ENCODE assay signal across 10 mouse cellular contexts in genomic region chr17:31540809-31541459, GRCm38 (mm10). TPM values are rescaled to one million over a fixed set of nuclear protein-coding genes. Genes with fewer than 3 reads are reported as not detected.
DNase-seq lines count a peak whose midpoint lies in the region; ATAC-seq and TF ChIP-seq lines count a peak whose summit lies in the region.
"Had no signal": no experiment of that assay in that cellular context is flagged by ENCODE, and none has a peak within 500 bp of the region (broad histone marks: within the 10 kb centered on the region; RNA-seq: fewer than 3 reads in every experiment).

No protein-coding gene starts in this region.

- TF ChIP-seq POLR2A in heart, adult 2 months (IDR thresholded peaks at IDR 0.05; ENCODE audit: insufficient read depth, low read depth, low read length), result no peak

- TF ChIP-seq EP300 in lung, postnatal 0 days (IDR thresholded peaks at IDR 0.05), result no peak
- TF ChIP-seq EP300 in heart, adult 2 months (IDR thresholded peaks at IDR 0.05; ENCODE audit: insufficient read depth, low read depth, low read length), result no peak

- no peak overlapping the region for H3K9ac ChIP-seq in forebrain, embryonic 13.5 days
- H3K9ac ChIP-seq in lung, embryonic 16.5 days (ENCODE audit: low read length), result no peak overlapping the region
- no peak overlapping the region for H3K9ac ChIP-seq in lung, postnatal 0 days (replicated peaks; ENCODE audit: low read depth)
- no peak overlapping the region for H3K9ac ChIP-seq in hindbrain, postnatal 0 days (replicated peaks; ENCODE audit: low read length)
- H3K9ac ChIP-seq in neural tube, embryonic 15.5 days (replicated peaks), result no peak overlapping the region
- no peak overlapping the region for H3K9ac ChIP-seq in heart, adult 2 months (ENCODE audit: low read depth, low read length)

- no peak for DNase-seq in forebrain, embryonic 10.5 days (ENCODE audit: extremely low spot score, low spot score)
- no peak for DNase-seq in lung, postnatal 0 days (ENCODE audit: low spot score)
- no peak for DNase-seq in hindbrain, postnatal 0 days (ENCODE audit: low spot score)
- no peak for DNase-seq in heart, adult 2 months
- no peak for DNase-seq in layer of hippocampus, adult 18-20 months (ENCODE audit: low spot score in 2 of 2)
- DNase-seq: cerebellum, adult 9-11 months had no signal

- no peak overlapping the region for H3K4me3 ChIP-seq in forebrain, embryonic 13.5 days
- no peak overlapping the region for H3K4me3 ChIP-seq in forebrain, embryonic 10.5 days
- H3K4me3 ChIP-seq in lung, embryonic 16.5 days (ENCODE audit: low read length), result no peak overlapping the region
- no peak overlapping the region for H3K4me3 ChIP-seq in lung, postnatal 0 days (ENCODE audit: low read depth, low read length)
- H3K4me3 ChIP-seq in hindbrain, postnatal 0 days (ENCODE audit: low read length), result no peak overlapping the region
- no peak overlapping the region for H3K4me3 ChIP-seq in neural tube, embryonic 15.5 days (replicated peaks)
- no peak overlapping the region for H3K4me3 ChIP-seq in heart, adult 2 months
- H3K4me3 ChIP-seq: left cerebral cortex, adult 2 months had no signal

- no peak for TF ChIP-seq CTCF in lung, postnatal 0 days (IDR thresholded peaks at IDR 0.05)
- TF ChIP-seq CTCF in hindbrain, postnatal 0 days (IDR thresholded peaks at IDR 0.05; ENCODE audit: low read depth), result no peak
- no peak for TF ChIP-seq CTCF in heart, adult 2 months (IDR thresholded peaks at IDR 0.05)

- intact Hi-C loops in heart, adult 2 months (cut with DNase I), result no loop called here

- H3K4me2 ChIP-seq in forebrain, embryonic 13.5 days, result no peak overlapping the region
- H3K4me2 ChIP-seq in lung, embryonic 16.5 days (ENCODE audit: low read depth, low read length), result no peak overlapping the region
- no peak overlapping the region for H3K4me2 ChIP-seq in lung, postnatal 0 days (replicated peaks; ENCODE audit: low read depth, low read length)
- H3K4me2 ChIP-seq in hindbrain, postnatal 0 days (ENCODE audit: low read depth, low read length), result no peak overlapping the region
- no peak overlapping the region for H3K4me2 ChIP-seq in neural tube, embryonic 15.5 days

- H3K27ac ChIP-seq in forebrain, embryonic 13.5 days, result peak overlapping the region; percentile 74
- H3K27ac ChIP-seq in forebrain, embryonic 10.5 days, result no peak overlapping the region
- peak overlapping the region; percentile 19 for H3K27ac ChIP-seq in lung, embryonic 16.5 days (ENCODE audit: low read length)
- no peak overlapping the region for H3K27ac ChIP-seq in lung, postnatal 0 days (ENCODE audit: low read length)
- peak overlapping the region; percentile 32; the same call in 1 of the 2 replicates for H3K27ac ChIP-seq in hindbrain, postnatal 0 days
- peak overlapping the region; percentile 60 for H3K27ac ChIP-seq in neural tube, embryonic 15.5 days (replicated peaks)
- H3K27ac ChIP-seq in heart, adult 2 months, result no peak overlapping the region
- H3K27ac ChIP-seq: left cerebral cortex, adult 2 months had no signal

- H3K4me1 ChIP-seq in forebrain, embryonic 13.5 days, result peaks cover 19% of the 10 kb centered on the region
- H3K4me1 ChIP-seq in forebrain, embryonic 10.5 days, result peaks cover 18% of the 10 kb centered on the region
- peaks cover 19% of the 10 kb centered on the region for H3K4me1 ChIP-seq in lung, embryonic 16.5 days (replicated peaks; ENCODE audit: control insufficient read depth, insufficient read depth, low read length)
- H3K4me1 ChIP-seq in lung, postnatal 0 days (ENCODE audit: insufficient read depth, low read depth, low read length), result no peaks in the 10 kb centered on the region; the same call in 1 of the 2 replicates
- H3K4me1 ChIP-seq in hindbrain, postnatal 0 days (ENCODE audit: insufficient read depth, low read length), result 0 out of 2 replicates have a peak, but pooled peaks cover under 1% of the 10 kb centered on the region
- peaks cover 24% of the 10 kb centered on the region for H3K4me1 ChIP-seq in neural tube, embryonic 15.5 days
- H3K4me1 ChIP-seq in heart, adult 2 months (ENCODE audit: control insufficient read depth, insufficient read depth, low read length), result peaks cover 2% of the 10 kb centered on the region; the same call in 1 of the 2 replicates

- WGBS in forebrain, embryonic 13.5 days, result 35% methylated on average over 4 of the region's 4 CpGs
- 67% methylated on average over 4 of the region's 4 CpGs for WGBS in forebrain, embryonic 10.5 days
- 48% methylated on average over 4 of the region's 4 CpGs for WGBS in lung, embryonic 16.5 days
- 56% methylated on average over 4 of the region's 4 CpGs for WGBS in lung, postnatal 0 days
- WGBS in hindbrain, postnatal 0 days, result 54% methylated on average over 4 of the region's 4 CpGs
- 49% methylated on average over 4 of the region's 4 CpGs for WGBS in neural tube, embryonic 15.5 days
- 73% methylated on average over 4 of the region's 4 CpGs for WGBS in heart, adult 2 months

- H3K36me3 ChIP-seq in forebrain, embryonic 13.5 days (ENCODE audit: poor library complexity, severe bottlenecking), result no peaks in the 10 kb centered on the region
- no peaks in the 10 kb centered on the region for H3K36me3 ChIP-seq in forebrain, embryonic 10.5 days (replicated peaks)
- no peaks in the 10 kb centered on the region for H3K36me3 ChIP-seq in lung, embryonic 16.5 days (ENCODE audit: control insufficient read depth, insufficient read depth, low read length)
- no peaks in the 10 kb centered on the region for H3K36me3 ChIP-seq in lung, postnatal 0 days (ENCODE audit: insufficient read depth, low read length)
- no peaks in the 10 kb centered on the region for H3K36me3 ChIP-seq in hindbrain, postnatal 0 days (ENCODE audit: insufficient read depth, low read length)
- no peaks in the 10 kb centered on the region for H3K36me3 ChIP-seq in neural tube, embryonic 15.5 days
- H3K36me3 ChIP-seq in heart, adult 2 months (ENCODE audit: control insufficient read depth, insufficient read depth, low read length), result no peaks in the 10 kb centered on the region

- H3K9me3 ChIP-seq in forebrain, embryonic 13.5 days (replicated peaks), result no peaks in the 10 kb centered on the region
- no peaks in the 10 kb centered on the region for H3K9me3 ChIP-seq in forebrain, embryonic 10.5 days
- H3K9me3 ChIP-seq in lung, embryonic 16.5 days (ENCODE audit: control insufficient read depth, low read length), result no peaks in the 10 kb centered on the region
- no peaks in the 10 kb centered on the region for H3K9me3 ChIP-seq in lung, postnatal 0 days (ENCODE audit: low read length)
- H3K9me3 ChIP-seq in hindbrain, postnatal 0 days (ENCODE audit: low read length), result no peaks in the 10 kb centered on the region
- no peaks in the 10 kb centered on the region for H3K9me3 ChIP-seq in neural tube, embryonic 15.5 days (replicated peaks)

- ATAC-seq in forebrain, embryonic 13.5 days, result no peak
- no peak for ATAC-seq in lung, embryonic 16.5 days (ENCODE audit: low read depth)
- no peak for ATAC-seq in lung, postnatal 0 days
- no peak for ATAC-seq in hindbrain, postnatal 0 days
- peak; percentile 63 for ATAC-seq in neural tube, embryonic 15.5 days (ENCODE audit: low FRiP score)

- H3K79me2 ChIP-seq in heart, adult 2 months (replicated peaks; ENCODE audit: control insufficient read depth, insufficient read depth, low read length), result no peaks in the 10 kb centered on the region

- H3K27me3 ChIP-seq in forebrain, embryonic 13.5 days, result no peaks in the 10 kb centered on the region
- H3K27me3 ChIP-seq in forebrain, embryonic 10.5 days (ENCODE audit: poor library complexity, severe bottlenecking), result no peaks in the 10 kb centered on the region
- H3K27me3 ChIP-seq in lung, embryonic 16.5 days (ENCODE audit: control insufficient read depth, insufficient read depth, low read depth, low read length), result no peaks in the 10 kb centered on the region
- no peaks in the 10 kb centered on the region for H3K27me3 ChIP-seq in lung, postnatal 0 days (replicated peaks; ENCODE audit: insufficient read depth, low read length)
- no peaks in the 10 kb centered on the region for H3K27me3 ChIP-seq in hindbrain, postnatal 0 days (ENCODE audit: insufficient read depth, low read length)
- no peaks in the 10 kb centered on the region for H3K27me3 ChIP-seq in neural tube, embryonic 15.5 days (replicated peaks)
- no peaks in the 10 kb centered on the region for H3K27me3 ChIP-seq in heart, adult 2 months (ENCODE audit: control insufficient read depth, insufficient read depth, low read length)

RNA-seq across cellular contexts. Expression of gene Ndufv3, which starts 21.0 kb away (rescaled TPM):
- polyA plus RNA-seq in forebrain, embryonic 13.5 days (2015; fragmentation: Nextera tagmentation; extraction: Ambion mirVana), result 340 and 354 TPM in 2 replicates
- 214 and 224 TPM in 2 replicates for polyA plus RNA-seq in forebrain, embryonic 10.5 days (2016; fragmentation: Nextera tagmentation; extraction: Ambion mirVana)
- polyA plus RNA-seq in lung, embryonic 16.5 days (2015; fragmentation: Nextera tagmentation; extraction: Ambion mirVana), result 253 and 258 TPM in 2 replicates
- polyA plus RNA-seq in lung, postnatal 0 days (2015; fragmentation: Nextera tagmentation; extraction: Ambion mirVana), result 207 and 233 TPM in 2 replicates
- 226 and 267 TPM in 2 replicates for total RNA-seq in hindbrain, postnatal 0 days (2014; rRNA removed)
- 562 and 575 TPM in 2 replicates for polyA plus RNA-seq in hindbrain, postnatal 0 days (2015; fragmentation: Nextera tagmentation; extraction: Ambion mirVana)
- 435 and 492 TPM in 2 replicates for polyA plus RNA-seq in neural tube, embryonic 15.5 days (2015; fragmentation: Nextera tagmentation; extraction: Ambion mirVana)
- total RNA-seq in heart, adult 2 months (2021), result 1,000 to 10,000 TPM; 1,326 to 1,509 TPM
- polyA plus RNA-seq in heart, adult 2 months (2012; rRNA removed), result 764 and 972 TPM in 2 replicates
- total RNA-seq in layer of hippocampus, adult 18-20 months (2021), result 100 to 1,000 TPM; 245 to 254 TPM

RNA-seq across cellular contexts. Expression of gene Wdr4, which starts 21.2 kb away (rescaled TPM):
- 37.9 and 43.6 TPM in 2 replicates for polyA plus RNA-seq in forebrain, embryonic 13.5 days (2015; fragmentation: Nextera tagmentation; extraction: Ambion mirVana)
- 78.5 and 81.3 TPM in 2 replicates for polyA plus RNA-seq in forebrain, embryonic 10.5 days (2016; fragmentation: Nextera tagmentation; extraction: Ambion mirVana)
- 28.6 and 33.7 TPM in 2 replicates for polyA plus RNA-seq in lung, embryonic 16.5 days (2015; fragmentation: Nextera tagmentation; extraction: Ambion mirVana)
- 9.8 and 12.1 TPM in 2 replicates for polyA plus RNA-seq in lung, postnatal 0 days (2015; fragmentation: Nextera tagmentation; extraction: Ambion mirVana)
- 50.9 and 56.5 TPM in 2 replicates for total RNA-seq in hindbrain, postnatal 0 days (2014; rRNA removed)
- polyA plus RNA-seq in hindbrain, postnatal 0 days (2015; fragmentation: Nextera tagmentation; extraction: Ambion mirVana), result 26.3 and 26.8 TPM in 2 replicates
- 32.7 and 34.2 TPM in 2 replicates for polyA plus RNA-seq in neural tube, embryonic 15.5 days (2015; fragmentation: Nextera tagmentation; extraction: Ambion mirVana)
- total RNA-seq in heart, adult 2 months (2021), result 1 to 10 TPM; 5.2 to 5.6 TPM
- polyA plus RNA-seq in heart, adult 2 months (2012; rRNA removed), result 9.8 and 9.9 TPM in 2 replicates
- 10 to 100 TPM; 22.1 to 25.0 TPM for total RNA-seq in layer of hippocampus, adult 18-20 months (2021)

RNA-seq across cellular contexts. Expression of gene Pknox1, which starts 23.6 kb away (rescaled TPM):
- polyA plus RNA-seq in forebrain, embryonic 13.5 days (2015; fragmentation: Nextera tagmentation; extraction: Ambion mirVana), result 29.6 and 30.5 TPM in 2 replicates
- polyA plus RNA-seq in forebrain, embryonic 10.5 days (2016; fragmentation: Nextera tagmentation; extraction: Ambion mirVana), result 18.3 and 19.1 TPM in 2 replicates
- polyA plus RNA-seq in lung, embryonic 16.5 days (2015; fragmentation: Nextera tagmentation; extraction: Ambion mirVana), result 44.1 and 44.4 TPM in 2 replicates
- 15.0 and 19.9 TPM in 2 replicates for polyA plus RNA-seq in lung, postnatal 0 days (2015; fragmentation: Nextera tagmentation; extraction: Ambion mirVana)
- total RNA-seq in hindbrain, postnatal 0 days (2014; rRNA removed), result 31.2 and 36.7 TPM in 2 replicates
- polyA plus RNA-seq in hindbrain, postnatal 0 days (2015; fragmentation: Nextera tagmentation; extraction: Ambion mirVana), result 25.0 and 25.1 TPM in 2 replicates
- polyA plus RNA-seq in neural tube, embryonic 15.5 days (2015; fragmentation: Nextera tagmentation; extraction: Ambion mirVana), result 42.7 and 43.4 TPM in 2 replicates
- 10 to 100 TPM in 1 of 2 experiments, 1 to 10 TPM in 1; 9.3 to 13.1 TPM for total RNA-seq in heart, adult 2 months (2021)
- polyA plus RNA-seq in heart, adult 2 months (2012; rRNA removed), result 6.8 and 16.4 TPM in 2 replicates
- total RNA-seq in layer of hippocampus, adult 18-20 months (2021), result 10 to 100 TPM; 10.3 to 15.0 TPM

Comparison
In these comparisons a context has a peak if more than half of its experiments do, and no peak if none do; other contexts are left out.
1. H3K27ac ChIP-seq: peak in forebrain, embryonic 13.5 days (single experiment), lung, embryonic 16.5 days (single experiment), hindbrain, postnatal 0 days (single experiment) and neural tube, embryonic 15.5 days (single experiment); none in forebrain, embryonic 10.5 days (single experiment), lung, postnatal 0 days (single experiment) and heart, adult 2 months (single experiment).